Mouse (Mus musculus): Measurements from ENCODE around the gene Cmtm7.
"Not testable (repeated sequence)": the region's sequence is repeated elsewhere in the genome, so short reads cannot be mapped to it uniquely, and the experiment has no call there.

Gene Cmtm7

GRCm38 (mm10) chr9:114763341-114763740 is 18.3 kb downstream of the Cmtm7 start:
- peak; percentile 56 for DNase-seq (ENCODE audit: low read depth, low spot score)

GRCm38 (mm10) chr9:114761848-114762247 is 19.8 kb downstream of the Cmtm7 start:
- DNase-seq (ENCODE audit: low read depth, low spot score), result no peak

GRCm38 (mm10) chr9:114760353-114760752 is 21.3 kb downstream of the Cmtm7 start:
- no peak for DNase-seq (ENCODE audit: low read depth, low spot score)

- DNase-seq (ENCODE audit: low read depth, low spot score), result no peak
Measured at GRCm38 (mm10) chr9:114759886-114760285, 21.8 kb downstream of the Cmtm7 start.

- no peak for DNase-seq (ENCODE audit: low read depth, low spot score)
Measured at GRCm38 (mm10) chr9:114758801-114759200, 22.9 kb downstream of the Cmtm7 start.

GRCm38 (mm10) chr9:114758272-114758671 is 23.4 kb downstream of the Cmtm7 start:
- DNase-seq (ENCODE audit: low read depth, low spot score), result no peak

GRCm38 (mm10) chr9:114752863-114753484 is 28.7 kb downstream of the Cmtm7 start:
- DNase-seq (ENCODE audit: low read depth, low spot score), result peak; percentile 91

GRCm38 (mm10) chr9:114752311-114752710 is 29.3 kb downstream of the Cmtm7 start:
- no peak for DNase-seq (ENCODE audit: low read depth, low spot score)

GRCm38 (mm10) chr9:114751582-114751981 is 30.1 kb downstream of the Cmtm7 start:
- DNase-seq (ENCODE audit: low read depth, low spot score), result no peak

- DNase-seq (ENCODE audit: low read depth, low spot score), result no peak
Measured at GRCm38 (mm10) chr9:114747466-114747865, 34.2 kb downstream of the Cmtm7 start.

GRCm38 (mm10) chr9:114747012-114747411 is 34.6 kb downstream of the Cmtm7 start:
- no peak for DNase-seq (ENCODE audit: low read depth, low spot score)

- no peak for DNase-seq (ENCODE audit: low read depth, low spot score)
Measured at GRCm38 (mm10) chr9:114745654-114746053, 36.0 kb downstream of the Cmtm7 start.

- DNase-seq (ENCODE audit: low read depth, low spot score), result no peak
Measured at GRCm38 (mm10) chr9:114745163-114745562, 36.5 kb downstream of the Cmtm7 start.

GRCm38 (mm10) chr9:114742731-114743130 is 38.9 kb downstream of the Cmtm7 start:
- DNase-seq (ENCODE audit: low read depth, low spot score), result no peak

- DNase-seq (ENCODE audit: low read depth, low spot score), result no peak
Measured at GRCm38 (mm10) chr9:114740336-114740735, 41.3 kb downstream of the Cmtm7 start.

- DNase-seq (ENCODE audit: low read depth, low spot score), result no peak
Measured at GRCm38 (mm10) chr9:114736442-114736841, 45.2 kb downstream of the Cmtm7 start.

GRCm38 (mm10) chr9:114733238-114733637 is 48.4 kb downstream of the Cmtm7 start:
- no peak for DNase-seq (ENCODE audit: low read depth, low spot score)

GRCm38 (mm10) chr9:114731871-114732682 is 49.6 kb downstream of the Cmtm7 start:
- peak; percentile 9 for DNase-seq (ENCODE audit: low read depth, low spot score)

- DNase-seq (ENCODE audit: low read depth, low spot score), result peak; percentile 95
Measured at GRCm38 (mm10) chr9:114731011-114731755, 50.5 kb downstream of the Cmtm7 start, which contains the start of gene Cmtm6. Cmtm6 (plus strand) TSS chr9:114731116.

GRCm38 (mm10) chr9:114729911-114730805 is 51.5 kb downstream of the Cmtm7 start:
- DNase-seq (ENCODE audit: low read depth, low spot score), result peak; percentile 13

GRCm38 (mm10) chr9:114728432-114728831 is 53.2 kb downstream of the Cmtm7 start:
- not testable (repeated sequence) for DNase-seq (ENCODE audit: low read depth, low spot score)

Measured in 3T3-L1 (cell line).